Mouse (Mus musculus): ENCODE data around the gene Nudt16l1.
A peak's percentile ranks its signal among the peaks of the same experiment; 100 is the strongest.

The Nudt16l1 gene

DNA sequence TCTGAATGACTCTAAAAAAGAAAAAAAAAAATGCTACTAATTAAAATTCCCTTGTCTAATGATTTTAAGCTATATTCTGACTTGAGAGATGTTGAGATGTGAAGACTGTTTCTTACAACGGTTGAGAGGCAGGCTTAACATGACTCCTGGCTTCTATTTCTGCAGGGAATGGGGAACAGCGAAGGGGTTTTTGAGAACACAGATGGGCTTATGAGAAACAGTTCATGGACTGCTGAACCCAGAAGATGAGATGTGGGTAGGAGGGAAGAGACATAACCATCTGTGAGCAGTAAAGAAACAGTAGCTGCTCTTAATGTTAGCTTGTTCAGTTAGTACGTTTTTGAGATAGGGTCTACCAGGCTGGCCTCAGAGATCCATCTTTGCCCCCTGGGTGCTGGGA lies 18.0 kb downstream of the Nudt16l1 start:
- DNase-seq (ENCODE audit: extremely low read depth, low read depth) = no peak

DNA sequence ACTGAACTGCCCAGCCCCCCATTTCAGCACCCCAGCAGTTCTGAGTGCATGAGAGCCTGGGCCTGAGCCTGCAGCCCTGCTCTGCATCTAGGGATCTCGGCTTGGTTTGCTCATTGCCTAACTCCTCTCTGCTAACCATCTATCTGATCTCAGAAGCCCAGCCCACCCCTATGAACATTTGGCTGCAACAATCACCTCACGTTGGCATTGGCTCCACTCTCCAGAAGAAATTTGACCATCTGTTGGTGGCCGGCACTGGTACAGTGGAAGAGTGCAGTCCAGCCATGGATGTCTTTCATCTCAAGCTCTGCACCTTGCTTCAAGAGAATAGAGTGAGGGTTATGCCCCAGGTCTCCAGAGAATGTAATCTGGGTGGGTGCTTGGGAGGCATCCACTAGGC lies 18.9 kb downstream of the Nudt16l1 start:
- DNase-seq (ENCODE audit: extremely low read depth, low read depth) = no peak

DNA sequence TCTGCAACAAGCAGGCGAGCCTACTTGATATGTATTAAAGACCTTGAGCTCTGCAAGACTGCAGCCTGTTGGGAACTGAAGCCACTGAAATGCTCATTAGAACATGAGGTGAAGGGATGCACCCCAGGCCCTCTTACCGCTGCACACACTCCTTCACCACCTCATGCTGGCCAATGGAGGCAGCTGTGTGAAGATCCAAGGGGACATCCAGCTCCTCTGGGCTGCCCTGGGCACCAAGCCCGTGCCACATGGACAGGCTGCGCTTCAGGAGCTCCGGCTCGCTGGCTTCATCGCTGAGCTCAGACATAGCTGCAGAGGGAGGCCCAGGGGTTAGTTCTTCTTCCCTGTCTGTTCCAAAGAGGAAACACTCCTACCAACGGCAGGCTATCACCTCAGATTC lies 21.7 kb downstream of the Nudt16l1 start:
- no peak for DNase-seq (ENCODE audit: extremely low read depth, low read depth)

DNA sequence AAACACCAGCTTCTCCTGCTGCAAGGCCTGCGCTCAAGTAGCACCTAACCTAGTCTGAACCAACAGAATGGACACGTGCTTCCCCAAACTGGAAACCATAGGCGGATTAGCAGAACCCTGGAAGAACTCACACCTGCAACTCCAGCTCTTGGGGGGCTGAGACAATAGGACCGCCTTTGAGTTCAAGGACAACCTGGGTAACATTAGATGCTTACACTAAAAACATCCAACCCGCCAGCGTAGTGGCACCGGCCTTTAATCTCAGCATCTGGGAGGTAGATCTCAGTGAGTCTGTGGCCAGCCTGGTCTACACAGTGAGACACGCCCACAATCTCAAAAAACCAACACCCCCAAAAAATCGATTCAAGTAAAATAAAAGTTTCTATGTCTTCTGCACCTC lies 24.8 kb downstream of the Nudt16l1 start:
- no peak for DNase-seq (ENCODE audit: extremely low read depth, low read depth)

GRCm38 (mm10) chr16:4963797-4964709 lies 25.5 kb downstream of the Nudt16l1 start, which contains the start of gene Anks3:
Gene Anks3, minus strand, starts transcription at chr16:4964205.
- DNase-seq (ENCODE audit: extremely low read depth, low read depth) = peak; percentile 85

DNA sequence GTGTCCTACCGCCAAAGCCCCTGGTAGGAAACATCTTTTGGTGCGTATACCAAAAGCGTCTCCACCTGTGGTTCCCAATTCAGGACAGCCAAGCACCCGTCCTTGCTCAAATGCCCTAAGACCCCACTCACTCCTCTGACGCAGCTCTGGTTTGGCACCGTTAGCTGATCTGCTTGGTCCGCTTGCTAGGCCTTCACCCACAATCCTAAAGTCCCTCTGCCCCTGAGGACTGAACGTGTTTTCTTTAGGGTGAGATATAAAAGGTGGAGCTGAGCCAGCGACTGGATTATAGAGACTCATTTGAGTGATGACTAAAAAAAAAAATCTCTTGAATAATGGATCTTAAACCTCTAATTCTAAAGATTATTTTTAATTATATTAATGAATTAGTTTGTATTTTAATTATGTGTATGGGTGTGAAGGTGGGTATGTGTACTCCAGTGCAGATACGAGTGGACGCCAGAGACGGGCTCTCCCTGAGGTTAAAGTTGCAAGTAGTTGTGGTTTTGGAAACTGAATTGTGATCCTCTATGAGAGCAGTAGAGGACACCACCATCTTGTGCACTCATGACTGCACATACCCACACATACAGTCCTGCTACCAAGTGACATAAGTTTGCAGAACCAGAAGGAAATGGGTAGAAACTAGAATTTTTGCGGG lies 26.3 kb downstream of the Nudt16l1 start:
- DNase-seq (ENCODE audit: extremely low read depth, low read depth) = peak; percentile 19

GRCm38 (mm10) chr16:4965392-4966129 lies 27.0 kb downstream of the Nudt16l1 start:
- DNase-seq (ENCODE audit: extremely low read depth, low read depth) = no peak

GRCm38 (mm10) chr16:4968426-4968825 lies 29.9 kb downstream of the Nudt16l1 start:
- DNase-seq (ENCODE audit: extremely low read depth, low read depth) = no peak

- DNase-seq (ENCODE audit: extremely low read depth, low read depth) = peak; percentile 4
Observed at GRCm38 (mm10) chr16:4969055-4969843, 30.7 kb downstream of the Nudt16l1 start.

- DNase-seq (ENCODE audit: extremely low read depth, low read depth) = no peak
Observed at GRCm38 (mm10) chr16:4971626-4972025, 33.1 kb downstream of the Nudt16l1 start.

DNA sequence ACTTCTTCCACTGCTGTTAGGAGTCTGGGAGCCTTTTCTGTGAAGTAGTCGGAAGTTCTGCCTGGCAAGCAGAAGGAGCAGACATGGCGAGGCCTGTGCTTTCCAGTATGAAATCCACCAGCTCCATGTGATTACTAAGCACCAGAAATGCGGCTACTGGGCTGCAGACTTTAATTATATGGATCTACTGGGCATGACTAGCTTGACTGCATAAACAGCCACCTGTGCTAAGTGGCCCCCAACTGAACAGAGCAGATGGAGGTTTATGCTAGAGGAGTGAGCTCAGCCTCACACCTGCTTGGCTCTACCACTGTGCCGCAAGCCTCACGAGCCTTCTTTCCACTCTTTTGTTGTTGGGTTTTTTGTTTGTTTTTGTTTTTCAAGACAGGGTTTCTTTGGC lies 36.0 kb downstream of the Nudt16l1 start:
- no peak for DNase-seq (ENCODE audit: extremely low read depth, low read depth)

GRCm38 (mm10) chr16:4976180-4976579 lies 37.6 kb downstream of the Nudt16l1 start:
- DNase-seq (ENCODE audit: extremely low read depth, low read depth) = no peak

DNA sequence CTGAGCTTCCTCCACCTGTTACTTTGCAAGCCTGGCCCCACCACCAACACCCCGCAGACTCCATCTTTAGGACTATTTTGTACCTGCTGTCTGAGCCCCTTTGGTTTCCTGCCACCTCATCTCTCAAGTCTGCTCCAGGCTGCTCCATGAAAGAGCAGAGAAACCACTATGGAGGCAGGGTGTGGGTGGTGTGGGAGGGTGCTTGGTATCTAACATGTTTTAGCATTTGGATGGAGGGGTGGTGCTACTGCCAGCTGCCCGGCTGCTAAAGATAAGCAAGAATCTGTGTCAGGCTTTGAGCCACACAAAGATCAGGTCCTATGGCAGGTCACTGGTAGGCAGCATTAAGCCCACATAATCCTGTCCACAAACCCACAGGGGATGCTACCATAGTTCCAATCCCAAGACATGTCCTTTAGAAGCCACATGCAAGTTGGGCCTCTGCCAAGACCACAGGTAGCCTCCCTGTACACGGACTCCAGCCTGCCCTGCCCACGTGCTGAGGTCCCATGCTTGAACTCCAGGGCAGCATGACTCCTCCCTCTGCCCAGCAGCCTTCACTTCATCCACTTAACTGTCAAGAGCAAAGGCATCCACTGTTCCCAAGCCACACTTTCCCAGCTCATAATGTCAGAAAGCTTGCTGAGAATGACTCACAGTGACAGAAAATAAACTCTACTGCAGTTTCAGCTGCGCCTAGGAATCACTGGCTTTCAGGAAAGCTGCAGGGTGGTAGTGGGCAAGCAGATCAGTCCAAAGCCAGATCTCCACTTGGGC lies 39.9 kb downstream of the Nudt16l1 start:
- DNase-seq (ENCODE audit: extremely low read depth, low read depth) = no peak

DNA sequence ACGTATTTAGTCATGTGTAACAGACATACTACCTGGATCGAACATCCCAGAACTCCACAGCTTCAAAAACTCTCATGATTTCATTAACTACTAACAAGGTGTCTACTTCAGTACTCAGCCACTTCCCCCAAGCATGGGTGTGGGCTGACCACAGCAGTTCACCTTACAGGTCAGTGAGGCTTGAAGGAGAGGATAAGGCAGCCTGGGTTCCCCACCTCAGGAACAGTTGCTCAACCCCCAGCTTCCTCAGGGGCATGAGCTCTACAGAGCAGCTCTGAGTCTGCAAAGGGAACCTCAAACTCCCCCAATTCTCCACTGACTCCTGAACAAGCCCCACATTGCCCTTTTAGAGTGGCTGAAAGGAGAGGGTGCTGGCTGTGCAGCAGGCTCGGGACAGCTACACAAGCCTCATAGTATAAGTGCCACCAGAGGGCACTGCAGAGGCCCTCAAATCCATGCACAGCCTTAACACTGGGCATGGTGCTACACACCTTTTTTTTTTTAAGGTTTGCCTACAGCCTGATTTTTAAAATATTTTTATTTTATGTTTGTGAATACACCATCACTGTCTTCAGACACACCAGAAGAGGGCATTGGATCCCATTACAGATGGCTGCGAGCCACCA lies 41.3 kb downstream of the Nudt16l1 start:
- peak; percentile 17 for DNase-seq (ENCODE audit: extremely low read depth, low read depth)

GRCm38 (mm10) chr16:4984717-4985116 lies 46.2 kb downstream of the Nudt16l1 start:
- no peak for DNase-seq (ENCODE audit: extremely low read depth, low read depth)
